Mouse (Mus musculus) Patski (cell line): ENCODE data around the gene Dpm3. TPM values are rescaled to one million over a fixed set of nuclear protein-coding genes. Genes with fewer than 3 reads are reported as not detected.

Experiments
- ATAC-seq: fragments of 100-300 bp; one replicate; pipeline ENCODE4 v1.8.0; 2021
- CTCF ChIA-PET: fragments of 350-600 bp; sonication (Branson Sonifier 250); formaldehyde crosslinking; loops from one replicate; lab custom pipeline; 2022; ENCODE audit warnings: inconsistent platforms; lab: Charles Lee
- POLR2A ChIA-PET: fragments of 350-600 bp; sonication (Branson Sonifier 250); formaldehyde crosslinking; loops from one replicate; lab custom pipeline; 2022; ENCODE audit warnings: antibody characterized with exemption, inconsistent platforms; lab: Charles Lee
- DNase-seq: peaks from one replicate; pipeline ENCODE4 v3.0.0-alpha.2; 2011; ENCODE audit warnings: low read depth, low spot score
- H3K27me3 ChIP-seq: fragments of 371-371 bp; one replicate; pipeline ENCODE4 v1.5.1; 2021
- CTCF ChIP-seq: fragments of 100-300 bp; IDR thresholded peaks from one replicate; pipeline ENCODE4 v1.5.1; 2021
- in situ Hi-C: fragments of 300-500 bp; cut with MboI; formaldehyde crosslinking; loops from 3 replicates; pipeline ENCODE4 v1.11.1; 2018; ENCODE audit warnings: low pct_unique_long_range_greater_than_20kb, mixed read lengths
- polyA plus RNA-seq: library from polyadenylated mRNA; unstranded; gene quantifications from one replicate; pipeline ENCODE4 v1.2.3, GENCODE M21; 2021

The Dpm3 gene
- polyA plus RNA-seq, 1 experiment from 2014 or later: 104 TPM

DNA sequence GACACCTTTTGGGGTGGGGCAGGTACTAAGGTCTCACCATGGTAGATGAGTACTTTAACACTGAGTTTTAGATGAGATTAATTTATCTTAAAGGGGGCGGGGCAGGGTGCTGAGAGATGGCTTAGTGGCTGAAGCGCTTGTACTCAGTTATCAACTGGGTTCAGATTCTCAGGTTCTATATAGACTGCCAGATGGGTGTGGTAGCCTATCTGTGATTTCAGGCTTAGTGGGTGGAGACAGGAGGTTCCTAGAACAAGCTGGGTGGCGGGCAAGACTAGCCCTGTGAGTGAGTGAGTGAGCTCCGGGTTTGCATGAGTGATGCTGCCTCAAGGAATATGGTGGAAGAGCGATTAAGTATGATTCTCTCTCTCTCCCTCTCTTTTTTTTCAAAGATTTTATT is 4.2 kb upstream of the Dpm3 start:
- ATAC-seq (no peak), DNase-seq (no peak)
- peaks cover 20% of the 10 kb centered on the region for H3K27me3 ChIP-seq
- TF ChIP-seq CTCF: no peak
- in situ Hi-C loops: no loop called here
- ChIA-PET CTCF (interaction anchor here (4.4 to 5.0 kb wide), 2 partner anchors 8 to 27 kb away, joined by 22 to 25 read pairs; partner anchors contain the start of genes Efna1, Krtcap2 and Trim46), POLR2A (no interaction called here)

DNA sequence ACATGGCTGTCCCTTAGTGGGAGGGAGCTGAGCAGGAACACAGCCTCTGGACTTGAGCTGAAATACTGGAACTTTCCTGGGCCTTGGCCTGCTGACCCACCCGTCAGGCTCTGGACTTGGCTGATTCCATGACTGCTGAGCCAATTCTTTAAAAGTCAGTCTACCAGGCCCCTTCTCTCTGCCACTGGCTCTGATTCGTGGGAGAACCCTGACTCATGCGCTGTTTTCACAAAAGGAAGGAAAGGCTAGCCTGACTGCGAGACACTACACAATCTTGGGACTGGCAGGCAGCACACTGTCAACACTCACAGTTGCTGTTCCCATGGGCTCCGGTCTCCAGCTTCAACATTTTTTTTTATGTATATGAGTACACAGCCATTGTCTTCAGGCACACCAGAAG is 3.0 kb upstream of the Dpm3 start:
- no peak for TF ChIP-seq CTCF
- peaks cover 20% of the 10 kb centered on the region for H3K27me3 ChIP-seq
- POLR2A ChIA-PET: no interaction called here
- in situ Hi-C loops: no loop called here
- CTCF ChIA-PET: interaction anchor here (1.1 to 5.0 kb wide), 4 partner anchors 10 to 30 kb away, joined by 3 to 25 read pairs (median 12); partner anchors contain the start of genes Efna1, Krtcap2 and Trim46
- DNase-seq (no peak), ATAC-seq (no peak)

DNA sequence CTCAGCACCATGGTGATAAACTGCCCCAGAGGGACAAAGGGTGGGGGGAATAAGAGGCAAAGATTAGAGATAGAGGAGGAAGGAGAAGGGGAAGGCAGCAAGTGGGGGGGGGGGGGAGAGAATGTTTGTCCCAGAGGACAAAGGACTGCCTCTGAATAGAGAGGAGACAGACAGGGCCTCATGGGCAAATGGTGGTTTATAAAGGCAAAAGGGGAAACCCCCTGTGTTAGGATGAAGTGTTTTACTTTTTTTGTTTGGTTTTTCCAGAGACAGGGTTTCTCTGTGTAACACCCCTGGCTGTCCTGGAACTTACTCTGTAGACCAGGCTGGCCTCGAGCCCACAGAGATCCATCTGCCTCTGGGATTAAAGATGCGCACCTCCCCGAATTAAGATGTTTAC is 1.1 kb downstream of the Dpm3 start:
- CTCF ChIA-PET: no interaction called here
- TF ChIP-seq CTCF: no peak
- in situ Hi-C loops: no loop called here
- H3K27me3 ChIP-seq: peaks cover 20% of the 10 kb centered on the region
- ATAC-seq (no peak), DNase-seq (no peak)
- POLR2A ChIA-PET: no interaction called here

DNA sequence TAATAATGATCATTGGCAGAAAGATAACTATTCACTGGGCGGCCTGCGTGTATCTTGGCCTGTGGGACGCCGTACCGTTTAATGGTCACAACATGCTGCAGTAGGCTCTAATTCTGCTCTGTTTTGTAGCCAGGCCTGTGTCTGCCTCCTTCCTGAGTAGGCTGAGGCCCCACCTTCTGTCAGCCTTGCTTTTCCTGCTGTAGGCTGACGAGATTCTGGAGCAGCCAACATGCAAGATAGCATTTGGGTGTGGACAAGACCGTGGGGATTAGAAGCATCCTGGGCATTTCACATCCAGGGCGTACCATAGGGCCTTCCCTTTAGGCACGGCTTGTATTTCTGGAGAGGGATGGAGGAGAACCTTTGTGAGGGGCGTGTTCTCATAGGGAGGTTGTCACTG is 3.3 kb downstream of the Dpm3 start:
- ATAC-seq: no peak
- ChIA-PET POLR2A (no interaction called here), CTCF (interaction anchor here (1.1 to 1.4 kb wide), 2 partner anchors 10 to 11 kb away, joined by 4 read pairs; no protein-coding TSS in a partner anchor)
- in situ Hi-C loops: no loop called here
- DNase-seq: no peak
- peaks cover 19% of the 10 kb centered on the region for H3K27me3 ChIP-seq
- no peak for TF ChIP-seq CTCF

DNA sequence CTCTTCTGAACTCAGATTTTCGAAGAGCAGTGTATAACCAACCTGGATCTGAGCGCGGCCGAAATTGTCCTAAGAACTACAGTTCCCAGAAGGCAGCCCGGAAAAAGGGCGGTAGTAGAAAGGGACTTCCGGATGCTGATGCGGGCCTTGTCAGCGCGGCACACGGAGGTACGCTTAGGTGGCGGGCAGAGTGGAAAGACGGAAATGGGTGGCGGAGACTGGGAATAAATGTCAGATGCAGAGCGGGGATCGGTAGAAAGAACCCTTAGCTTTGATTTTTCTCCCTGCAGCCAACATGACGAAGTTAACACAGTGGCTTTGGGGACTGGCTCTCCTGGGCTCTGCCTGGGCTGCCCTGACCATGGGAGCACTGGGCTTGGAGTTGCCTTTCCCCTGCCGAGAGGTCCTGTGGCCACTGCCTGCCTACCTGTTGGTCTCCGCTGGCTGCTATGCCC is 7.3 kb downstream of the Dpm3 start:
- H3K27me3 ChIP-seq: no peaks in the 10 kb centered on the region
- in situ Hi-C loops: no loop called here
- POLR2A ChIA-PET: interaction anchor here (0.5 to 5.1 kb wide), 5 partner anchors 12 to 151 kb away, joined by 3 to 31 read pairs (median 4); partner anchors contain the start of genes Krtcap2 and Trim46
- DNase-seq: no peak
- no peak for TF ChIP-seq CTCF
- ATAC-seq: peak; percentile 74
- CTCF ChIA-PET: interaction anchor here (0.8 to 1.2 kb wide), 7 partner anchors 13 to 51 kb away, joined by 3 to 4 read pairs (median 3); partner anchors contain the start of genes Krtcap2 and Trim46

DNA sequence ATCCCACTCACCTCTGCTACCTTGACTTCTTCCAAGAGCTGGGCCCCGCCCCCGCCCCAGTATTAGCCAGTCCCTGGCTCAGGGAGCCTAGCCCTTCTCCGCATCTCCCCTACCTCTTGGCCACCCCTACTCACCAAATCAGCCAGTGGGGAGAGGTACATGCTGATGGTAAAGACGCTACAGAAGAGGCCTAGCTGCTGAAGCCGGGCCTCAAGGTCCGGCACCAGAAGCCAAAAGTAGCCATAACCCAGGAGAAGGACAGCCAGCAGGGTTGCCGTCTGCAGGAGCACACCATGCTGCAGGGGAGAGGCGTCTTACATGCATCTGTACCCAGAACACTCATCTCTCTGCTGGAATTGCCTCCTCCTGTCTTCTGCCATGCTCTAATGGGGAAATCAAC is 9.8 kb downstream of the Dpm3 start:
- in situ Hi-C loops: no loop called here
- CTCF ChIA-PET: interaction anchor here (0.6 to 4.0 kb wide), 4 partner anchors 9 to 23 kb away, joined by 3 to 35 read pairs (median 3); partner anchors contain the start of genes Krtcap2 and Trim46

DNA sequence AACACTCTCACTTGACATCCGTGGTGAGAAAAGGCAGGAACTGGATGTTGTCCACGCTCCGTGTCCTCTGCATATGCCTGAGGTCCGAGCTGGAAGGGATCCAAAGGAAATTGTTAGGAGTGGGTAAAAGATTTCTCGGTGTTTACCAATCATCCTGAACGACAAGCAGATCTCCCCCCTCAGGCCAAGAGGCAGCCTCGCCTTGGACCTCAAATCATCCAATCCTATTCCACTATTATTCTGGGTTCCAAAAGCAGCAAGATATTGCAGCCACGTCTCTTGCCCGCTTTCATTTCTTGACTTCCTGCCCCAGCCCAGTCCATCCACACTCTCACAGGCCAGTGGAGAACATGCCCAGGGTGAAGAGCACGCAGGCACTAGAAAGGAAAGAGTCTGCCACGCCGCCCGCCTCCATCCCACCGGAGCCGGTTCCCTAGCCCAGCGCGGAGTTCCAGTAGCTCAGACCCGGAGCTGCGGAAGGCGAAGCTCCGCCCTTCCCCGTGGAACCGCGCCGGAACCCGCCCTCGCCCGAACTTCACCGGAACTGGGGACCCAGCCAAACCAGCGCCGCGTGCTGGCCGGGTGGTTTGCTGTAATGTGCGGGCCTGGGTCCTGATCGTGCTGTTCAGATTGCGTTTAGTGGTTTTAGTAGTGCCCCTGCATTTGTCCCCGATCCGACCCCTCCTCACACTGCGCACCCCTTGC is 11.0 kb downstream of the Dpm3 start, which contains the start of gene Slc50a1:
Slc50a1 (minus strand) TSS at position 520 of the 705 bp plus-strand sequence.
- DNase-seq: no peak
- peak; percentile 24 for ATAC-seq
- in situ Hi-C loops: no loop called here
- ChIA-PET CTCF (interaction anchor here (1.1 to 4.0 kb wide), 5 partner anchors 12 to 29 kb away, joined by 3 to 35 read pairs (median 7); partner anchors contain the start of genes Krtcap2 and Trim46), POLR2A (interaction anchor here (0.9 to 5.1 kb wide), 9 partner anchors 8 to 38 kb away, joined by 3 to 31 read pairs (median 3); partner anchors contain the start of genes Krtcap2 and Trim46)
- no peaks in the 10 kb centered on the region for H3K27me3 ChIP-seq
- no peak for TF ChIP-seq CTCF

More for the DNA sequence above, 9.8 kb downstream of the Dpm3 start:
- TF ChIP-seq CTCF: no peak
- ATAC-seq: no peak
- POLR2A ChIA-PET: interaction anchor here (0.7 to 5.1 kb wide), 4 partner anchors 9 to 24 kb away, joined by 3 to 31 read pairs (median 4); no protein-coding TSS in a partner anchor
- H3K27me3 ChIP-seq: no peaks in the 10 kb centered on the region
- no peak for DNase-seq

DNA sequence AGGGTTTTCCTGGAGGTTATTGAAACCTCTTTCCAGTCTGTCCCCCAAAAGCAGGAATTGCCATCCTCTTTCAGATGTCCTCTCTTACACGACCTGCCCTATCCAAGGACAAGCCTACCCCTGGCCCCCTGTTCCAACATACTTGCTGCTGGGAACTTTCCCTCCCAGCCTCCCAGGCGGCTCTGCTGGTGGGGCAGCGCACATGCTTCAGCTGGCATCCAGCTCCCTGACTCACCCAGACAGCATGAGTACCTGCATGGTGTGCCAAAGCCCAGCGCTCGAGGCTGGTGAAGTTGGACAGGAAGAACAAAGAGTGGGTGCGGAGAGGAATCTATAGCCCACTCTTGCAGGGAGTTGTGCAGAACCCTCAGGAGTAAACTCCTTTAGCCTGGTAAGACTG is 11.7 kb downstream of the Dpm3 start:
- ChIA-PET CTCF (interaction anchor here (1.0 to 4.0 kb wide), 6 partner anchors 8 to 29 kb away, joined by 3 to 35 read pairs (median 6); partner anchors contain the start of genes Krtcap2 and Trim46), POLR2A (interaction anchor here (0.6 to 5.1 kb wide), 8 partner anchors 7 to 183 kb away, joined by 3 to 31 read pairs (median 4); partner anchors contain the start of genes Krtcap2 and Trim46)
- TF ChIP-seq CTCF: no peak
- ATAC-seq: peak; percentile 37
- no peaks in the 10 kb centered on the region for H3K27me3 ChIP-seq
- in situ Hi-C loops: no loop called here
- DNase-seq: no peak

DNA sequence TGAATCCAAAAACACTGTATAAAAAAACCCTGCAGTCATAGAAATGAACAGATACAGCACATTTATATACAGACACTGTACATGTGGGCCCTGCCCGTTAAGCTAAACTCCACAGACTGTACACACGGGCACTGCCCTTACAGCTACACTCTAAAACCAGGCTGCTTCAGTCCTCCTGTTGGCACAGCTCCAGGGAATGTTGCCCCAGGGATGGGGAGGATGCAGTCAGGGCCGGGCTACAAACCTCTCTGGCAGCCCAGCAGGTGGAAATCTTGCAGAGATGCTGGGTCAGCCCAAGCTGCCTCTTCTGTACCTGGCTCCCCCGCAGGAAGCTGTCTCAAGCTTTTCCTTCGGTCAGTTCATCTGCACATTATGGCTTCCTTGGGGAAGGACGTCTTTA is 12.6 kb downstream of the Dpm3 start:
- TF ChIP-seq CTCF: no peak
- DNase-seq: no peak
- ChIA-PET POLR2A (interaction anchor here (0.6 to 1.9 kb wide), 4 partner anchors 23 to 51 kb away, joined by 3 to 5 read pairs (median 4); partner anchors contain the start of gene Efna3), CTCF (interaction anchor here (0.9 to 4.0 kb wide), 7 partner anchors 8 to 40 kb away, joined by 3 to 35 read pairs (median 4); partner anchors contain the start of genes Efna1, Krtcap2 and Trim46)
- no peak for ATAC-seq
- H3K27me3 ChIP-seq: no peaks in the 10 kb centered on the region
- in situ Hi-C loops: no loop called here

DNA sequence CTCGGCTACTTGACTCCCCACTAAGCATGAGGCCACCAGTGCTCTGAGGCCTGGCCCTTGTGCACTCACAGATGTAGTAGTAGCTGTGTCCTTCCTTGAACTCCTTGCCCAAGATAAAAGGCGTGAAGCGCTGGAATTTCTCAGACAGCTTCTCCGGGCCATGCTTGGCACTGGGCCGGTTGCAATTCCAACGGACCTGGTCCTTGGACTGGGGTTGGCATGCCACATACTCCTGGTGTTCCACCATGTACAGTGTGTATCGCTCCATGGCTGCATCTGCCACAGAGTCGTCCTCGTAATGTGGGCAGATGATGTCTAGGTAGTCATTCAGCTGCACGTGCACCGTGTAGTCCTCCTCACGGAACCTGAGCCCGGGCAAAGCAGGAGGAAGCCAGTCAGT is 16.9 kb downstream of the Dpm3 start:
- no peaks in the 10 kb centered on the region for H3K27me3 ChIP-seq
- POLR2A ChIA-PET: interaction anchor here (5.1 kb wide), 1 partner anchor 12 kb away, joined by 31 read pairs; no protein-coding TSS in a partner anchor
- TF ChIP-seq CTCF: no peak
- CTCF ChIA-PET: no interaction called here
- in situ Hi-C loops: no loop called here
- no peak for ATAC-seq
- DNase-seq: no peak
